Mouse (Mus musculus): Measurements from ENCODE around the gene Taf15.
A peak's percentile ranks its signal among the peaks of the same experiment; 100 is the strongest.

Gene Taf15

DNA sequence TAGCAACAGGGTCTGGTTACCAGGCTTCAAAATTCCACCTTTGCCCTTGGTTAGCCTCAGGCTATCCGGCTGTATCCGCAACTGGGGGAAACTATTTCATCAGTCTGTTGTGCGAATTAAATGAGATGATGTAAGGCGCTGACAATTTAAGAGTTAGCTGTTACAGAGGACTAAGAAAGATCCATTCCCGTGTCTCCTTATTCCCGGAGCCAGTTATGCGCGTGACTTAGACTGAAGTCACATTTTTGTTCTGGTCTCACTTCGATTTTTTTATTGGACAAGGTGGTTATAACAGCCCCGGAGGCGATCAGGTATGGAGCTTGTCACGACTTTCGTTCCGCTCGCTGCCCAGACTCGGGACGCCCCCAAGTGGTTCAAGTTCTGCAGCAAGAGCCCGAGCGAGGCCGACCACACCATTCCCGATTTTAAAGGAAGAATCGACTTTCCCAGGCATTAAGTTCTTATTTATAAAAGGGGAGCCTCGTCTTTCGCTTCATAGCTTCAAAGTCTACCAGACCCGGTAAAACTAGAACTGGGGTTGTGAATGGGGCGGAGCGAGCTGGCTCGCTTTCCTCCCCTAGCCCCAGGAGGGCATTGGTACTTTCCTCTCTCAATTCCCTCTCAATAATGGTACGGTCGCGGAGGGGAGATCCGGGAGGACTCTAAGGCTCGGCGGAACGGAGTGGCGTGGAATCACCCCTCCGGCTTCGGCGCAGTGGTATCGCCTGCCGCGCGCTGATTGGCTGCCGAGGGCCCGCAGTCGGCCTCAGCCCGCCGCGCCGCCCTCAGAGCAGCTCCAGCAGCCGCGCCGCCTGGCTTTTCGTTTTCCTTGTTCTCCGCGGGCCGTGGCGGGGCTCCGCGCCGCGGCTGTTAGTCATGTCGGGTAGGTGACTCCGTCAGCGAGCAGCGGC lies at the start of gene Taf15:
Gene Taf15, plus strand, starts transcription at position 763 of the 911 bp plus-strand sequence.
- DNase-seq (ENCODE audit: extremely low read depth, insufficient read length, low spot score) = peak; percentile 99

DNA sequence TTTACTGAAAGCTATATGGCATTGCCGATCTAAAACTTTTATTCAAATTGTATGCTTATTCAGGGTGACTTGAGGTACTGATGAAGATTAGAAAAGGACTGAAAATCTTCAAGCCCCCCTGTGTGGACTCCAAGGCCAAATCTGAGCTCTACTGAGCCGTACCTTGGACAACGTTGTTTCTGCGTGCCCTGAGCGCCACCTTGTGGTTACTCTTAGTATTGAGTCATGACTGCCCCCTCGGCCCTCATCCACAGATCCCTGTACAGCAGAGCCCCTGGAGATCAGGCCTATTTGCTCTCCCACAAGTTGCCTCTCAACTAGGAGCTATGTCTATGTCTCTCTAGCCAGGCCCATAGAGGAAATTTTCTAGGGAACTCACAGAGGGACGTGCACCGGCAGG lies 48.2 kb upstream of the Taf15 start:
- DNase-seq (ENCODE audit: extremely low read depth, insufficient read length, low spot score) = no peak

DNA sequence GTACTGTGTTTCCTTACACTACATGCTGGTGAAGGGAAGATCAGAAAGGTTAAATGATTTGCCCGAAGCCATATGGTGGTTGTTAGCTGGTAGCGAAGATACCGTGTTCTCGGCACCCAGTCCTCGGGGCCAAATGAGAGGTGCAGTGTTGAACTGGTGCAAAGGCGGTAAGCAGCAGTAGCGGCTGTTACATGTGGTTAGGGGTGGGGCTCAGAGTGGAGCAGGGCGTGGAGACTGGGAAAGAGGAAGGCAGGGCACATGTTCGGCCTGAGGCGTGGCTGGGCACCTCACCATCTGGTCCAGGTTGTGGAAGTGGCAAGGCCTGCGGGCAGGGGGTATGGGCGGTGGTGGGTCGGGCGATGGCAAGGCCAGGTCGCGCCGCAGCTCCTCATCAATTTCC lies 45.9 kb upstream of the Taf15 start:
- DNase-seq (ENCODE audit: extremely low read depth, insufficient read length, low spot score) = no peak

DNA sequence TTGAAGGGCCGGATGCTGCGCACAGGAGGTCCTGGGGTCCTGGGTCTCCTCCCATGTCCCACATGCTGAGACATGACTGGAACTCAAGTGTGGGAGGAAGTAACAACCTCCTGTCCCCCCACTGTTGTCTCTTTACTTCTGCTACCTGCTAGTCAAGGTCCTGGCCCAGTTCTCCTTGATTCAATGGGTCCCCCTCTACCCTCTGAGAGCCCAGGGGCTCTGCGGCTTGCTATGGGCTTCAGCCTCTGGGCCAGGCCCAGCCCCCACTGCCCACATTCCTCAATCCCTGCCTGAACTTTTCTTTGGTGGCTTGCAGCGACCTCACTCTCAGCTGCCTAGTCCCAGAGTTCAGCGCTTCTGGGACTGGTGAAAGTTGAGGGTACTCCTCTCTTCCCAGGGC lies 43.5 kb upstream of the Taf15 start, which contains the start of gene Gas2l2:
Gene Gas2l2, minus strand, starts transcription at position 101 of the 400 bp plus-strand sequence.
- DNase-seq (ENCODE audit: extremely low read depth, insufficient read length, low spot score) = no peak

DNA sequence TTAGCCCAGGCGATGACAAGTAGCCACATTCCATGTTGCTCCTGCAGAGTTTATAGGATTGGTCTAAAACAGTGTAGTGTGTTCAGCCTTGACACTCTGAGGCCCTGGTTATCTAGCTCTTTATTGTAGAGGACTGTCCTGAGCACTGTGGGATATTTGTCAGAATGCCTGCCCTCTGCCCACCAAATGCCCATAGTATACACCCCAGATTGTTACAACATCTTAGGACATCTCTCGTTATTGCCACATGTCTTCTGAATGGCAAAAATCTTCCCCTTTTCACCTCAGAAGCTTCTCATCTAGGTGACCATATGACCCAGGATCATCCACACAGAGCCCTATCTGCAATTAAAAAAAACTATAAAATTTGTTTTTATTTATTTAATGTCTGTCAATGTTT lies 40.4 kb upstream of the Taf15 start:
- DNase-seq (ENCODE audit: extremely low read depth, insufficient read length, low spot score) = no peak

DNA sequence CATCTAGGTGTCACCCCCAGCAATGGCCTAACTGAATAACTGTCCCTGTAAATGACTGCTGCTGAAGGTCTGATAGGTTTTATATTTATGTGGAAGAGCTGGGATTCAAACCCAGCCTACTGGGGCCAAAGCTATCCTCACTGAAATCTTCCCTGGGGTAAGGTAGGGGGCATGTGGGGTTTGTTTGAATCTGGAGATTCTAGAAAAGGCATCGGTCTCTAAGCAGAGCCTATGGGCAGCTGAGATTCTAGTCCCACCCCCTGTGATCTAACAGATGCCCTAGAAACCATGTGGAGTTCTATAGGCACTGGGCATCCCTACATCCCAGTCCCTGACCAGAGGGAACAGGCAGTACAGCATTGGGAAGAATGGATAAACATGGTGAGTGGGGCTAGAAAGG lies 35.5 kb upstream of the Taf15 start, which contains the start of gene 1700020L24Rik:
Gene 1700020L24Rik, plus strand, starts transcription at position 301 of the 400 bp plus-strand sequence.
- no peak for DNase-seq (ENCODE audit: extremely low read depth, insufficient read length, low spot score)

DNA sequence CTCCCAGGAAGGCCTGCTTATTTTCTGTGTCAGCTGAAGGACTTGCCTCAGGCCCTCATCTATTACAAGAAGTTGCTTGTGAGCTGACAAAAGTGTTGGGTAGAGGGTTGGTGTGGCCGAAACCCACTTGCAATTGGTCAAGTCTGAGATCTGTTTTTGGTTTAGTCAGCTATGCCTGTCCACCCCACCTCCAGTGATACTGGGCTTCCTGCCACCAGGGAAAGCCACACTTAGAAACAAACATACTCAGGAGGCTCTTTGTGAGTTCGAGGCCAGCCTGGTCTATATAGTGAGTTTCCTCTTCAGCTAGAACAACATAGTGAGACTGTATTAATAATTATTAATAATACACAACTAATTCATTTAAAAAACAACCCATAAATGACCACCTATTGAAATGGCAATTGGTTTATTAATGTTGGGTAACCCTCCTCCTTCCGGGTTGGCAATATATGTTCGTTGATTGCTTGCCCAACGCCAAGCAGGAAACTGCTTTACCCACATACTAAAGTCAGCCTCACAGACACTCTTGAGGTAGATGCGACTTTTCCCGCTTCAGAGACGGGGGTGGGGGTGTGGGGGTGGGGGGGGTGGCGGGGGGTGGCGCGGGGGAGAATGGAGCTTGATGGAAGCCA lies 33.3 kb upstream of the Taf15 start:
- DNase-seq (ENCODE audit: extremely low read depth, insufficient read length, low spot score) = no peak

DNA sequence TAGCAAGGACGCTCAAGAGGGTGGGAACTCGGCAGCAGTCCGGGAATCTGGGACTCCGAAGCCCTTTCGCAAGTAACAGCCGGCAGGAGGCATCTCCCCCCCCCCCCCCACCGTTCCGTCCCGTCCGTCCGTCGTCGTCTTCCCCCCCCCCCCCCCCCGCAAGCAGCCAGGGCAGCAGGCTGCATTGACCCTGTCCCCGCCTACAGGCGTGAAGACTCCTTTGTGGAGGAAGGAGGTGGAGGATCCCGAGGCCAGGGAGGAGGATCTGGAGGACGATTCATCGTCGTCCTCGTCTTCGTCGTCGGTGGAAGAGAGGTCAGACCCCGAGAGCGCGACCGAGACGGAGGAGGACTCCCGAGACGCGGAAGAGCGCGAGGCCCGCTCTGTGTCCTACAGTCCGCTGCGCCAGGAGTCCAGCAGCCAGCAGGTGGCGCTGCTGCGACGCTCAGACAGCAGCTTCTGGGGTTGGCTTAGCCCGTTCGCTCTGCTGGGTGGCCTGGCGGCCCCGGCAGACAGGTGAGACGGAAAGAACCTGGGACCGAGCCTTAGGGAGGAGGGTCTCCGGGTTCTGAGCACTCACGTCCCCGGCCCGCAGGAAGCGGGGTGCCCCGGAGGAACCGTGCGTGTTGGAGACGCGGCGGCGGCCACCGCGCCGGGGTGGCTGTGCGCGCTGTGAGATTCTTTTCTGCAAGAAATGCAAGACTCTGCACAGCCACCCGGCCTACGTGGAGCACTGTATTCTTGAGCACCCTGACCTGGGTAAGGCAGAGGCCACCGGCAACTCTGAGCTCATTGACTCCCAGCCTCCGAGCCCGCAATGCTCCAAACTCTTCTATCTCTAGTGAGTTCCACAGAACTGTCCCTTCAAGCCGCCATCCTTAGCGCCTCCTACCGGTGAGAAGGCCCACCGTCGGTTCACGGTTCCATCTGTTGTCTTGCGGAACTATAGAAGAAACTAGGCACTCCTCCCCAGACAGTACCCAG lies 32.5 kb upstream of the Taf15 start:
- DNase-seq (ENCODE audit: extremely low read depth, insufficient read length, low spot score) = peak; percentile 85

DNA sequence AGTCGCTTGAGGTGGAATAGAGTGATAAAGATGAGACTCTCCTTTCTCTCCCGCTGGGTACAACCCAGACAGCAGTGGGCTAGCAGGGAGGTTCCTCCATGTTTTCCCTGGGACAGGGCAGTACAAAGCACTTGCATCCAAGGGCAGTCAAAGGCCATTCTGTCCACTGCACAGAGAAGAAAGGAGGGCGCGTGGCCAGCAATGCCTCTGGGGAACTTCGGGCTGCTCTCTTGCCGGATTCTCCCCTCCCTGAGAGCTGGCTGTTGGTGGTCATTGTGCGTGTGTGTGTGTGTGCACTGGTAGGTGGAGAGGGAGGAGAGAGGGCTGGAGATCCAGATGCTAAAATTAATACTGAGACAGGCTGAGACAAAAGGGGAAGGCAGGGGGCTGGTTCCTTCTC lies 31.7 kb upstream of the Taf15 start:
- no peak for DNase-seq (ENCODE audit: extremely low read depth, insufficient read length, low spot score)

DNA sequence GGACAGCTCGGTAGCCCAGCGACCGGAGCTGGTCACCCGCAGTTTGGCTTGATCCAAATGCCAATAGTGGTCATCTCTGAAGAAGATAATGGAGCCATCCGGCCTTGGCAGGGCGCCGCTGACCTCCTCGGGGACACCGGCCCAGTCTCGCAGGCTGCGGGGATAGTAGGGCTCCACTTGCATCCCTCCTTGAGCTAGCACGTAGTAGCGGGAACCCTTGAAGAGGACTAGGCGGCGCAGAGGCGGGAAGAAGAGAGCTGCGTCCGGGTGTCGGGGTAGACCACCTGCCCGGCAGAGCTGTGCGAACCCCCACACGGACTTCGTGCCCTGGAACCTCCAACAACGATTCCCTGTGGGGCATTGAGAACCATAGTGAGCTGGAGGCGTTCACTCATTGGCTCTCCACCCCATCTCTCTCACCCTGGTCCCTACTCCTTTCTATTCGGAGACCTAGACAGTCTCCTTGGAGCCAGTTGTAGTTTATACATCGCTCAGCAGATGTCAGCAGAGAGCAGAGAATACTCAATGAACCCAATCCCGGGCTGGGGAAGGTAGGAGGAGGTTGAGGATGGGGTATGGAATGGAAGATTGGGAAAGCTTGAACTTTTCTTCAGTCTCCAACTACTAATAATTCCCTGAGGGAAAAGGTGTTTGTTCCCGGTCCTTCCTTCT lies 30.2 kb upstream of the Taf15 start:
- DNase-seq (ENCODE audit: extremely low read depth, insufficient read length, low spot score) = no peak

DNA sequence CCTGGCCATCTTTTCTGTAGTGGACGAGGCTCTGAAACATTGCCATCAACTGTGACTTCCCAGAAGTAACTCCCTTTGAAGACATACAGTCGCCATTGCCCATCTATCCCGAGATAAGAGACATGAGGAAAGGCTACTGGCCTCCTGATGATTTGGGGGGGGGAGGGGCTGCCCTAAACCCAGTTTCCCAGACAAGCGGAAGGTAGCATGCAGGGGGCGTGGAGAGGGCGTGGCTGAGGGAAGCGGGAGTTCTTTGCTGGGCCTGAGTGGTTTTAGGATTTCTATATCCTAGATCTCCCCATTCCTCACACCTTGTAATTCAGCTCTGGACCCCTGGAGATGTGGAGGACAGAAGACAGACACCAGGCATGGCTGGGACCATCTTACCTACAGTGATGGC lies 29.1 kb upstream of the Taf15 start:
- no peak for DNase-seq (ENCODE audit: extremely low read depth, insufficient read length, low spot score)

DNA sequence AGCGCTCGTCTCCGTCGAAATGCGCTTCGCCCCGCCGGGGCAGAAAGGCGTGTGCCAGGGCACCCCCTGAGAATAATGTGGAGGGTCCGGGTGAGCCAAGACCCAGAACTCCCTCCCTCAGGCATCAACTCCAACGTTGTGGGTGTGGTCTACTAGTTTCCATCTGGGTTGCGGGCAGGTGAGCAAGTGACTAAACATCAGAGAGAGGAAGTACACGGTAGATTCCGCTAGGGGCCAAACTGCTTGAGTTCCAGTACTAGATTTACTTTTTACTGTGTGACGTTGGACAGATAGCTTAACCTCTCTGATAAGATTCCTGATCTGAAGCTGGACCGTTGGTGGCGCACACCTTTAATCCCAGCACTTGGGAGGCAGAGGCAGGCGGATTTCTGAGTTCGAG lies 27.9 kb upstream of the Taf15 start:
- no peak for DNase-seq (ENCODE audit: extremely low read depth, insufficient read length, low spot score)

DNA sequence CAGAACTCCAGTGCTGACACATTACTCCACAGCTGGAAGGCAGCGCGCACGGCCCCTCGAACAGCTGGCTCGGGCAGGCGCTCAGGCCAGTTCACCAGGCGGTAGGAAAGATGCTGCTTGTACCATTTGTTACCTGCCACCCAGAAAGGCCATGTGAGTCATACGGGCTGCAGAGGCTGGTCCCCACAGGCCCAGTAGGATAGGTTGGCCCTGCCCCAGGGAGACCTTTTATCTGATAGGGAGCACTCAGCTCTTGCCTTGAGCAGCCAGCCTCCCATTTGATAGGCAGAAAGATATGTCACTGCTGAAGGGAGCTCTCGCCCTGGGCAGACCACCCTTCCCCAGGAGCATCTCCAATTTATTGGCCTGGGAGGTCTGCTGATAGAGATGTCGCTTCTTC lies 25.3 kb upstream of the Taf15 start:
- DNase-seq (ENCODE audit: extremely low read depth, insufficient read length, low spot score) = no peak

DNA sequence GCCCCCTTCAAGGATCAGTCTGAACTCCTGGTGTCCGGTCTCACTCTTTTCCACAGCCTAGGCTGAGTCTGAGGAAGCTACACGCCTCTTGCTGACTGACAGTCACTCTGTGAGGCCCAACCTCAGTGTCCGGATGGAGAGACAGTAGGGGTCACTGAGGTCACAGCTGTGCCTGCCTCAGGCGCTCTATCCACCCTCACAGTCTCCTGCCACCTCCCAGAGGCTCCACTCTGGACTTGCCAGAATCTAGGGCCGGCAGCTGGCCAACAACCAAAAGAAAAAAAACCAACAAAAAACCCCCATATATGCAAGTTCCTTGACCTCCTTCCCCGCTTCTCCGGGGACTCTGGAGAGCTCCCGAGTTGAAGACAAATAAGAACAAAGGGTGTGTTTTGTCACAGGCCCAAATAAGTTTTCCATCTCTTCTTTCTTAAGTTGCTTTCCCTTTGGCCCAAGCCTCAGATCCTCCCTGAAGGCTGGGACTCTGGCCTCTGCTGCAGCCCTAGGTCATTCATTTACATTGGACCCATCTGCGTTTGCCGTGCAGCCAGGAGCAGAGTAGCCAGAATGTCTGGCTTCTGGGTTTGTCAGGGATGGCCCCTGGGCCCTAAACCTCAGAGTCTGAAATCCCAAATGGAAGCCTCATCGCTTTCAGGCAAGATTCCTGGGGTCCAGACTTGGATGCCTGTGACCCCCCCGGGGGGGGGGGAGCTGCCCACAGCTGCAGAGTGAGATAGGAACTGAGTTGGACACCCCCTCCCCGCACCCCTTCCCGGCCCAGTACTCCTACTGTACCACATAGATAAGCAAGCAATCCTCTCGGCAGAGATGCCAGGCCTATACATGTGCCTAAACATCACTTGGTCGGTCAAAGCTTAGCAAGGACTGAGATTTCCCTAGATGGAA lies 24.6 kb upstream of the Taf15 start:
- no peak for DNase-seq (ENCODE audit: extremely low read depth, insufficient read length, low spot score)

DNA sequence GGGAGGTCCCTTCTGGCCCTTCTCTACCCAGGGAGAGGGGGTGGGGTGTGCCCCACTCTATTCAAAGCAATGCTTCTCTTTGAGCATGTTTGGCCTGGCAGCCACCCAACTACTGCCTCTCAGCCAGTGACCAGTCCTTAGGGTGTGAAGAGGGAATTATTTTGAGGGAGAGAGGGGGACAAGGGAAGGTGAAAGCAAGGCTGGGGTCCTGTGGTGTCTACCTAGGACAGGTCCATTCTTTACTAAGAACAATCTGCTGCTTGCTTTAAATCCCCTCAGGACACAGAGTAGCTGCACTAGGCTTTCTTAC lies 24.0 kb upstream of the Taf15 start:
- no peak for DNase-seq (ENCODE audit: extremely low read depth, insufficient read length, low spot score)

DNA sequence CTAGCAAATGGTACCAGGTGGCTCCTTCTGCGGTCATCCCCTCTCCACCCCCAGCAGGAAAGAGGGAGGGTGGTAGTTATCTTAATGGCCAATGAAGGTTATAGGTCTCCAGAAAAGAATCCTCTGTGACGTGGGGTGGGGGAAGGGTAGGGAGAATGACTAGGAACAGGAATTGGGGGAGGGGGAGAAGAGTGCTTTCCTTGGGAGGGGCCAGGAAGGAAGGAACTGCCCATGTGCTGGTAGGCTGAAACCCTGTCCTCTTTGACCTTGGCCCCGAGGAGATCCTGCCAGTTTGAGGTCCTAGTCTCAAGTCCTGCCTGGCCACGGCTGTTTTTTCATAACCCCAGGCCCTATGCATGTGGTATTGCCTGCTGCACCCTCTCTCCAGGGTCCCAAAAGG lies 23.6 kb upstream of the Taf15 start:
- DNase-seq (ENCODE audit: extremely low read depth, insufficient read length, low spot score) = no peak

DNA sequence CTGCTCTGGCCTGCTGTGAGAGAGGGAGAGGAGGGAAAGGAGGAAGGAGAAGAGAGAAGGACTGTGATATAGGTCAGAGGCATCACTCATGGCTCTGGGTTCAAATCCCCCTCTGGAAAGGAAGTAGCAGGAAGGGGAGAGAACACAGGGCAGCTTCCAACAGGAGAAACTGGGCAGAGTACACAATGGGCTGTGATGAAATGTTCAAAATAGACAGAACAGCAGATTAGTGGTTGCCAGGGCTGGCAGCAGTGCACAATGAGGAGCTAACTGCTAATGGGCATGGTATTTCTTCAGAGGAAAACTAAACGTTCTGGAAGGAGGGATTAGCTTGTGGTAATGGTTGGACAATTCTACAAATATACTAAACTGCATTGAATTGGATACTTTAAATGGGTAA lies 22.3 kb upstream of the Taf15 start:
- DNase-seq (ENCODE audit: extremely low read depth, insufficient read length, low spot score) = no peak

DNA sequence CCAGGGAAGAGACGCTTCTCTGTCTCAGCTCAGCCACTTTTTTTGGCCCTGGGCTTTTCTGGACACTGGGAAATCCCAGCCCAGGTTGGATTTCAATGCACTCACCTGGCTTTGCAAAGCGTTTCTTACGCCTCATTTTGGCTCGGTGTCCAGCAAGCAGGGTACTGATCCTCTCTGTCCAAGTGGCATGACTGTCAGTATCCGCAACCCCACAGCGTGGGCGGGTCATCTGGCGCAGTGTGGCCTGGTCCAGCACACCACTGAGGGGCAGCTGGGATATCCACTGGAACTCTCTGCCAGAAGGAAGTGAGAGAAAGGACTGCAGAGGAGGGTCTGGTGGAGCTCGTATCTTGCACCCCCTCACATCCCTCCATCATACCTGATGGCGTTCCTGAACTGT lies 21.6 kb upstream of the Taf15 start:
- DNase-seq (ENCODE audit: extremely low read depth, insufficient read length, low spot score) = no peak

DNA sequence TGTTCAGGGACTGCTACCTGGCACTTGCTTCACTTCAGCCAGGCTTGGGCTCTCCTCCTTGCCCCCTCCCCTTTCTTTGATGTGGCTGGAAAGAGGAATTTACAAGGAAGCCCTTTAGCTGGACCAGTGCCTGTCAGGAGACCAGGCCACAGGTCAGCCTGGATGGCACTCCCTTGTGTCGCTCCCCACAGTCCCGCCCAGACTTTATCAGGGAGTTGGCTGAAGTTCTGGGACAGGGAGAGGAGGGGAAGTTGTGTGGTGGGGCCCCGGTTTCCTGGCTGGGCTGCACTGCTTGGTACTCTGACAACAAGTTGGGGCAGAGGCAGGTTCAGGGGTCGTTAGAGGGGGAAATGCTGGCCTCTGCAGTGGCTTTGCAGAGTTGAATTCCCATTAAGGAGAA lies 18.3 kb upstream of the Taf15 start:
- DNase-seq (ENCODE audit: extremely low read depth, insufficient read length, low spot score) = peak; percentile 44

Measured in 3134 (cell line).